Mouse (Mus musculus) heart, embryonic 11.5 days (tissue): ENCODE measurements around the gene Rasal2. TPM values are rescaled to one million over a fixed set of nuclear protein-coding genes. Genes with fewer than 3 reads are reported as not detected.
A peak's percentile ranks its signal among the peaks of the same experiment; 100 is the strongest.

ENCODE experiments used
- ATAC-seq: fragments of 200-750 bp; cut with Nextera tagmentation; replicated peaks from 2 replicates; pipeline ENCODE4 v1.8.0; 2017; ENCODE audit warnings: moderate library complexity; ENCODE audit not compliant: insufficient number of reproducible peaks, low FRiP score, low TSS enrichment
- H3K27ac ChIP-seq: fragments of 300-500 bp; sonication (generic); 2 replicates; pipeline ENCODE4 v1.5.1; 2014; ENCODE audit warnings: mild to moderate bottlenecking, low read depth, low read length
- H3K27me3 ChIP-seq: fragments of 300-500 bp; sonication (generic); 2 replicates; pipeline ENCODE4 v1.6.1; 2014; ENCODE audit warnings: mild to moderate bottlenecking, low read length, mixed read lengths; ENCODE audit not compliant: control insufficient read depth, insufficient read depth
- H3K36me3 ChIP-seq: fragments of 300-500 bp; sonication (generic); 2 replicates; pipeline ENCODE4 v1.6.1; 2014; ENCODE audit warnings: mild to moderate bottlenecking, low read length, moderate library complexity, mixed read lengths; ENCODE audit not compliant: control insufficient read depth, insufficient read depth
- H3K4me1 ChIP-seq: fragments of 300-500 bp; sonication (generic); 2 replicates; pipeline ENCODE4 v1.6.1; 2014; ENCODE audit warnings: low read length; ENCODE audit not compliant: control insufficient read depth, insufficient read depth
- H3K4me2 ChIP-seq: fragments of 300-500 bp; sonication (generic); 2 replicates; pipeline ENCODE4 v1.6.1; 2014; ENCODE audit warnings: mild to moderate bottlenecking, moderate library complexity
- H3K4me3 ChIP-seq: fragments of 300-500 bp; sonication (generic); 2 replicates; pipeline ENCODE4 v1.5.1; 2014; ENCODE audit warnings: low read depth, low read length
- H3K9ac ChIP-seq: fragments of 300-500 bp; sonication (generic); 2 replicates; pipeline ENCODE4 v1.6.1; 2014; ENCODE audit warnings: mild to moderate bottlenecking, low read depth, low read length, moderate library complexity
- H3K9me3 ChIP-seq: fragments of 300-500 bp; sonication (generic); replicated peaks from 2 replicates; pipeline ENCODE4 v1.6.1; 2016; ENCODE audit warnings: low read length; ENCODE audit not compliant: control insufficient read depth
- WGBS: fragments of 180-500 bp; shearing (Covaris S2); extraction: QIAGEN DNeasy Blood & Tissue Kit; methylation state at CpG from one replicate; pipeline ENCODE4 v1.1.7; 2014; ENCODE audit not compliant: insufficient replicate concordance; 5-methylcytosine and 5-hydroxymethylcytosine counted together
- polyA plus RNA-seq: library from polyadenylated mRNA; unstranded; fragments of >200 nt; fragmentation: Nextera tagmentation; extraction: Ambion mirVana; gene quantifications from 2 replicates; pipeline ENCODE4 v1.2.1, GENCODE M21; 2014

Rasal2 gene
- polyA plus RNA-seq, 1 experiment from 2014 or later = 16.4 TPM

- H3K4me3 ChIP-seq = no peak overlapping the region
Measured at GRCm38 (mm10) chr1:157205685-157206084, 206.7 kb downstream of the Rasal2 start.

GRCm38 (mm10) chr1:157183043-157183442 lies 229.4 kb downstream of the Rasal2 start:
- Histone ChIP-seq H3K4me1 (peaks cover 19% of the 10 kb centered on the region), H3K36me3 (no peaks in the 10 kb centered on the region), H3K9ac (no peak overlapping the region), H3K4me2 (no peak overlapping the region), H3K27ac (no peak overlapping the region), H3K9me3 (no peaks in the 10 kb centered on the region), H3K4me3 (no peak overlapping the region), H3K27me3 (no peaks in the 10 kb centered on the region)
- WGBS = 49% methylated on average over 3 of the region's 3 CpGs
- no peak for ATAC-seq

More at GRCm38 (mm10) chr1:157205685-157206084, 206.7 kb downstream of the Rasal2 start:
- H3K9ac ChIP-seq = no peak overlapping the region
- WGBS = 41% methylated on average over 4 of the region's 4 CpGs
- no peaks in the 10 kb centered on the region for H3K9me3 ChIP-seq
- H3K36me3 ChIP-seq = no peaks in the 10 kb centered on the region
- no peak overlapping the region for H3K27ac ChIP-seq
- no peaks in the 10 kb centered on the region for H3K4me1 ChIP-seq
- no peak overlapping the region for H3K4me2 ChIP-seq
- no peaks in the 10 kb centered on the region for H3K27me3 ChIP-seq
- no peak for ATAC-seq

- Histone ChIP-seq H3K4me1 (peaks cover 19% of the 10 kb centered on the region), H3K27me3 (no peaks in the 10 kb centered on the region), H3K9me3 (no peaks in the 10 kb centered on the region), H3K9ac (no peak overlapping the region), H3K4me2 (no peak overlapping the region), H3K27ac (no peak overlapping the region), H3K36me3 (no peaks in the 10 kb centered on the region), H3K4me3 (no peak overlapping the region)
- 50% methylated on average over 5 of the region's 5 CpGs for WGBS
- no peak for ATAC-seq
Measured at GRCm38 (mm10) chr1:157182431-157182830, 230.0 kb downstream of the Rasal2 start.

- H3K4me2 ChIP-seq = no peak overlapping the region
- ATAC-seq = no peak
- H3K4me3 ChIP-seq = no peak overlapping the region
- H3K4me1 ChIP-seq = peaks cover 19% of the 10 kb centered on the region
- no peaks in the 10 kb centered on the region for H3K27me3 ChIP-seq
- H3K9ac ChIP-seq = no peak overlapping the region
- H3K27ac ChIP-seq = no peak overlapping the region
- H3K36me3 ChIP-seq = no peaks in the 10 kb centered on the region
- no peaks in the 10 kb centered on the region for H3K9me3 ChIP-seq
Measured at GRCm38 (mm10) chr1:157181081-157181480, 231.3 kb downstream of the Rasal2 start.

DNA sequence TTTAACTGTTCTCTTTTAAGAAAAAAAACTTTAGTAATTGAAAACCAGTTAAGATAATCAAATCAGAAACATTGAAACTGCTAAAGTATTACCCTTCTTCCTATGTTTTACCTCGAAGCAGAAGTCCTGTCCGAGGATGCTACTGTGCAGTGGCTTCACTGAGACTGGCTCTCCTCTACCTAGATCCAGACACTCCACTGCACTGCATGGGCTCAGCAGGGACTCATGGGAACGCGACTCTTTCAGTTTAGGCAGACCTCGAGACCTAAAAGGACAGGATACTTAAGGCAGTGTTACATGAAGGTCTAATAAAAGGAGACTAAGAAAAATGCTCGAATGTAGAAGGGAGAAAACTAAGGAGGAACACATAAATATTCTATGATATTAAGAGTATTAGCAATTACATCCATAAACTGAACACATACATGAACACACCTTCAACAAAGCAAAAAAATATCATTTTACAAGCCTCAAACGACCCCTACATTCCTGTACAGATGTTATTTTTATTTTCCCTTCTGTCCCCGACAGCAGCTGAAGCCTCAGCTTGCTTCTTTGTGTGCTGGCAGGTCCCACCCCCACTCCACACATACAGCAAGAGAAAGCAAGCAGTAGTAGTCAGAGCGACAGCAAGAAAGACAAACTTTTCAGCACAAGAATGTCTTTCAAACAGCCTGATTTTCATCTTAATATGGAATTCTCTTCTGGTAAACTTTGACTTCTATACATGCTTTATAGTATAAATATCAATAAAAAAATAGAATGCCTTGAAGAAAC lies 233.2 kb downstream of the Rasal2 start:
- Histone ChIP-seq H3K27ac (peak overlapping the region; percentile 78), H3K9ac (0 out of 2 replicates have a peak overlapping the region, but pooled peaks have one; percentile 34), H3K36me3 (no peaks in the 10 kb centered on the region), H3K27me3 (no peaks in the 10 kb centered on the region), H3K4me1 (peaks cover 16% of the 10 kb centered on the region), H3K4me2 (peak overlapping the region; percentile 36), H3K9me3 (no peaks in the 10 kb centered on the region), H3K4me3 (no peak overlapping the region)
- ATAC-seq = no peak
- WGBS = 37% methylated on average over 9 of the region's 9 CpGs

DNA sequence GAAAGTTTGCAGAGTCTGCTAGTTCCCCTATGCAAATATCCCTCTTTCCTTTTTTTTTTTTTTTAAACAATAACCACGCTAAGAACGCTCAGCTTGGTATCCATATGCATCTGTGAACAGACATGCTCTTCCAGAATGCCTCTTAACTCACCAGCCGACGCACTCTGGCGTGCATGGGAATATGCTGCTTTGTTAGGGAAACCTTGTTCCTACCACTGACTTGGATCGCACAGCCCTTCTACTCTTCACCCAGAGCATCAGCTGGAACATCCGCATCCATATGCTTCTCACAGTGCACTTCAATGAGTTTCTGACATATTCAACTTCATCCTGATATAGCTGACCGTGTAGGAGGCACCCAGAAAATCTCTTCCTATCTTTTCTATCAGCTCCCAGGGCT lies 243.1 kb downstream of the Rasal2 start:
- Histone ChIP-seq H3K4me1 (no peaks in the 10 kb centered on the region), H3K27ac (no peak overlapping the region), H3K4me3 (no peak overlapping the region), H3K4me2 (no peak overlapping the region), H3K27me3 (no peaks in the 10 kb centered on the region), H3K9ac (no peak overlapping the region), H3K9me3 (no peaks in the 10 kb centered on the region), H3K36me3 (no peaks in the 10 kb centered on the region)
- no peak for ATAC-seq
- 89% methylated on average over 8 of the region's 8 CpGs for WGBS

GRCm38 (mm10) chr1:157168891-157169290 lies 243.5 kb downstream of the Rasal2 start:
- no peak overlapping the region for H3K4me3 ChIP-seq

DNA sequence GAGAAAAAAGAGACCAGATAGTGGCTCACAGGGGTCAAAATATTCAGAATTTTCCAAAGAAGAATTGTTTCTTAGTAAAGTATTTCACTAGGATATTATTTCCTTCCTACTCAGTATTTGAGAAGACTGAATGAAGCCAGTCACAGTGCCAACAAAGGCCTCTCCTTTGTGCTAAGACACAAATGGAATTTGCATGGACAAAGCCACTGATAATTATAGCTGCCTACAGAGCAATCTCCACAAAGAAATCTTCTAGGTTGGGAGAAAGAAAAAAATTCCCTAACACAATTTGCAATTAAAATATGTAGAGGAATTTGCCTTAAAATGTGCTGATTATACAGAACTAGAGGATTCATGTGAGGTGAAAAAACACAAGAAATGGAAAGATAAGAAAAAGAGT lies 258.6 kb downstream of the Rasal2 start:
- Histone ChIP-seq H3K4me1 (no peaks in the 10 kb centered on the region), H3K9ac (no peak overlapping the region), H3K36me3 (peaks cover 2% of the 10 kb centered on the region; the same call in 1 of the 2 replicates), H3K4me2 (no peak overlapping the region), H3K27ac (no peak overlapping the region), H3K4me3 (no peak overlapping the region), H3K9me3 (no peaks in the 10 kb centered on the region), H3K27me3 (no peaks in the 10 kb centered on the region)
- no peak for ATAC-seq

More at GRCm38 (mm10) chr1:157168891-157169290, 243.5 kb downstream of the Rasal2 start:
- no peaks in the 10 kb centered on the region for H3K27me3 ChIP-seq
- no peak overlapping the region for H3K9ac ChIP-seq
- 87% methylated on average over 7 of the region's 7 CpGs for WGBS
- H3K9me3 ChIP-seq = no peaks in the 10 kb centered on the region
- no peak for ATAC-seq
- no peak overlapping the region for H3K4me2 ChIP-seq
- H3K36me3 ChIP-seq = no peaks in the 10 kb centered on the region
- no peaks in the 10 kb centered on the region for H3K4me1 ChIP-seq
- no peak overlapping the region for H3K27ac ChIP-seq

- Histone ChIP-seq H3K27me3 (no peaks in the 10 kb centered on the region), H3K9me3 (no peaks in the 10 kb centered on the region), H3K4me1 (no peaks in the 10 kb centered on the region), H3K4me2 (no peak overlapping the region), H3K4me3 (no peak overlapping the region), H3K27ac (no peak overlapping the region), H3K9ac (no peak overlapping the region), H3K36me3 (no peaks in the 10 kb centered on the region)
- ATAC-seq = no peak
- WGBS = 79% methylated on average over 1 of the region's 1 CpGs
Measured at GRCm38 (mm10) chr1:157150107-157150506, 262.3 kb downstream of the Rasal2 start.
